ENCODE assay signal across 7 mouse cellular contexts in the genomic region with DNA sequence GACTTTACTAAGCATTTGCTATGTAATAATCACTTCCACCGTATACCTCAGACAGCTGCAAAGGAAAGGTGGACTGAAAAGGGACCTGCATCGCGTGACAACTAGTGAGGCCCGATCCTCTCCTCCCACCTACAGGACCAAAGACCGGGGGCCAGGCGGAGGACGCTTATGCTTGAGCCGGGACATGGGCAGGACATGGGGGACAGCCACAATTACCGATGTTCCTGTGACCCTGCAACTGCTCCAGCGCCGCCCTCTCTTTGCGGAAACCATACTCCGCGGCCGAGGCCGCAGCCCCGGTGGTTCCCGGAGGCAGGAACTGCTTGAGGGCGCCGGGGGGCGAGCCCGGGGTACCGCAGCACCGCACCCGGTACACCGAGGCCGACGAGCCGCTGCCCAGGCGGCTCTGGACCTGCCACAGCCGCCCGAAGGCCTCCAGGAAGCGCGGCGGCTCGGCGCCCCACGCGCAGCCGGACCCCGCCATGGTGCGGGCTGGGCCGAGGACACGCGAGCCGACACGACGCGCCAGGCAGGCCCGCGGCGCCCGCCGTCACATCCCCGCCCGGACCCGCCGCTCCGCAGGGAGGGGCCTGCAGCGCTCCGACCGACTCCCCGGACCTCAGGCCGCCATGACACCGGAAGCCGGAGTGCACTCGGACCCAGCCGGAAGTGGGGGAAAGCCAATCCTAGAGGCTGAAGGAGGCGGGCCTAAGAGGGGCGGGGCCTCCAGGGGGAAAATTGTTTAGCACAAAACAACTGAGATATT. TPM values are rescaled to one million over a fixed set of nuclear protein-coding genes. Genes with fewer than 3 reads are reported as not detected.
DNase-seq lines count a peak whose midpoint lies in the region; ATAC-seq lines count a peak whose summit lies in the region.

A gene (minus strand): TSS at position 641 of the 766 bp plus-strand sequence.

- no peaks in the 10 kb centered on the region for H3K27me3 ChIP-seq in embryonic facial prominence, embryonic 10.5 days (replicated peaks; ENCODE audit: low read depth, poor library complexity, severe bottlenecking)
- H3K27me3 ChIP-seq in limb, embryonic 11.5 days (ENCODE audit: control insufficient read depth, insufficient read depth, low read length), result no peaks in the 10 kb centered on the region
- no peaks in the 10 kb centered on the region for H3K27me3 ChIP-seq in midbrain, embryonic 14.5 days (ENCODE audit: control insufficient read depth, insufficient read depth, low read length)

- peak within 1 kb of the TSS; percentile 94 for H3K27ac ChIP-seq in embryonic facial prominence, embryonic 10.5 days (replicated peaks)
- 0 out of 2 replicates have a peak within 1 kb of the TSS, but pooled peaks have one; percentile 62 for H3K27ac ChIP-seq in limb, embryonic 11.5 days (replicated peaks; ENCODE audit: low read depth, low read length)
- peak within 1 kb of the TSS; percentile 78 for H3K27ac ChIP-seq in midbrain, embryonic 14.5 days (replicated peaks; ENCODE audit: low read depth, low read length)

- H3K4me1 ChIP-seq in embryonic facial prominence, embryonic 10.5 days, result peaks cover 8% of the 10 kb centered on the region; the same call in 1 of the 2 replicates
- no peaks in the 10 kb centered on the region for H3K4me1 ChIP-seq in limb, embryonic 11.5 days (ENCODE audit: control insufficient read depth, insufficient read depth, low read length)
- H3K4me1 ChIP-seq in midbrain, embryonic 14.5 days (ENCODE audit: control insufficient read depth, insufficient read depth, low read length), result peaks cover 10% of the 10 kb centered on the region; the same call in 1 of the 2 replicates

- peak; percentile 94 for ATAC-seq in granulocyte monocyte progenitor cell, adult 5-6 weeks (replicated peaks; ENCODE audit: poor library complexity, severe bottlenecking)
- peak; percentile 94 for ATAC-seq in limb, embryonic 11.5 days (ENCODE audit: insufficient number of reproducible peaks, low FRiP score, low TSS enrichment, low read depth)
- ATAC-seq in midbrain, embryonic 14.5 days (ENCODE audit: low FRiP score, low TSS enrichment), result peak; percentile 98

- H3K4me3 ChIP-seq in embryonic facial prominence, embryonic 10.5 days, result peak within 1 kb of the TSS; percentile 99
- peak within 1 kb of the TSS; percentile 88 for H3K4me3 ChIP-seq in limb, embryonic 11.5 days (ENCODE audit: low read depth, low read length)
- peak within 1 kb of the TSS; percentile 78 for H3K4me3 ChIP-seq in midbrain, embryonic 14.5 days (replicated peaks; ENCODE audit: low read depth, low read length)

- no peaks in the 10 kb centered on the region for H3K9me3 ChIP-seq in embryonic facial prominence, embryonic 10.5 days
- no peaks in the 10 kb centered on the region for H3K9me3 ChIP-seq in limb, embryonic 11.5 days (ENCODE audit: control insufficient read depth, low read length)
- no peaks in the 10 kb centered on the region for H3K9me3 ChIP-seq in midbrain, embryonic 14.5 days (ENCODE audit: control insufficient read depth, low read length)

- peak within 1 kb of the TSS; percentile 95 for H3K9ac ChIP-seq in limb, embryonic 11.5 days (ENCODE audit: low read length)
- peak within 1 kb of the TSS; percentile 93 for H3K9ac ChIP-seq in midbrain, embryonic 14.5 days (replicated peaks; ENCODE audit: low read length)

- DNase-seq in adrenal gland, postnatal 10 days, result peak; percentile 93
- DNase-seq in embryonic facial prominence, embryonic 10.5 days (ENCODE audit: low spot score), result peak; percentile 94
- DNase-seq in kidney, adult 18-20 months, result peak; percentile 91
- DNase-seq in limb, embryonic 11.5 days (ENCODE audit: low spot score), result peak; percentile 92
- DNase-seq in midbrain, embryonic 14.5 days, result peak; percentile 96
- peak; percentile 80 to 87 for DNase-seq in spleen, adult 18-20 months

- peaks cover 28% of the 10 kb centered on the region for H3K36me3 ChIP-seq in embryonic facial prominence, embryonic 10.5 days (replicated peaks)
- no peaks in the 10 kb centered on the region for H3K36me3 ChIP-seq in limb, embryonic 11.5 days (ENCODE audit: control insufficient read depth, insufficient read depth, low read length)
- H3K36me3 ChIP-seq in midbrain, embryonic 14.5 days (ENCODE audit: control insufficient read depth, insufficient read depth, low read length), result peaks cover 22% of the 10 kb centered on the region

- under 1% methylated on average over 70 of the region's 70 CpGs for WGBS in embryonic facial prominence, embryonic 10.5 days
- under 1% methylated on average over 66 of the region's 70 CpGs for WGBS in limb, embryonic 11.5 days
- under 1% methylated on average over 70 of the region's 70 CpGs for WGBS in midbrain, embryonic 14.5 days

- H3K4me2 ChIP-seq in limb, embryonic 11.5 days (ENCODE audit: low read depth, severe bottlenecking), result peak within 1 kb of the TSS; percentile 71
- peak within 1 kb of the TSS; percentile 79 for H3K4me2 ChIP-seq in midbrain, embryonic 14.5 days (ENCODE audit: low read length)

RNA-seq across cellular contexts. Expression of the gene that starts here (rescaled TPM):
- total RNA-seq in adrenal gland, postnatal 10 days (2021), result 10 to 100 TPM; 47.5 to 48.9 TPM
- polyA plus RNA-seq in embryonic facial prominence, embryonic 10.5 days (2016; fragmentation: Nextera tagmentation; extraction: Ambion mirVana), result 10.6 and 11.3 TPM in 2 replicates
- total RNA-seq in granulocyte monocyte progenitor cell, adult 5-6 weeks (2014; fragmentation: Nextera tagmentation), result 30.4 and 35.6 TPM in 2 replicates
- total RNA-seq in granulocyte monocyte progenitor cell, adult 5-6 weeks (2017), result 45.6 and 45.8 TPM in 2 replicates
- 9.2 and 11.6 TPM in 2 replicates for polyA plus RNA-seq in limb, embryonic 11.5 days (2014; fragmentation: Nextera tagmentation; extraction: Ambion mirVana)
- 11.7 and 12.8 TPM in 2 replicates for polyA plus RNA-seq in midbrain, embryonic 14.5 days (2014; fragmentation: Nextera tagmentation; extraction: Ambion mirVana)

Comparison
In these comparisons a context has a peak if more than half of its experiments do, and no peak if none do; other contexts are left out.
1. Peak in every context shown above with its lines: DNase-seq, ATAC-seq, H3K4me3 ChIP-seq and H3K27ac ChIP-seq.